ENCODE assay signal across 14 mouse cellular contexts in genomic region chr12:97278331-97278730, GRCm38 (mm10).
DNase-seq lines count a peak whose midpoint lies in the region; ATAC-seq and TF ChIP-seq lines count a peak whose summit lies in the region.
"Had no signal": no experiment of that assay in that cellular context is flagged by ENCODE, and none has a peak within 500 bp of the region (broad histone marks: within the 10 kb centered on the region; RNA-seq: fewer than 3 reads in every experiment).

No protein-coding gene starts in this region.

- intact Hi-C loops in left cerebral cortex, adult 2 months (cut with DNase I) = no loop called here
- intact Hi-C loops in gastrocnemius, postnatal 14 days (cut with DNase I; ENCODE audit: low total_unique reads) = no loop called here

- no peak overlapping the region for H3K4me3 ChIP-seq in forebrain, embryonic 14.5 days (ENCODE audit: low read depth, low read length)
- no peak overlapping the region for H3K4me3 ChIP-seq in forebrain, embryonic 13.5 days
- no peak overlapping the region for H3K4me3 ChIP-seq in left cerebral cortex, adult 2 months
- H3K4me3 ChIP-seq in cortical plate, adult 2 months (ENCODE audit: insufficient read depth, low read length) = no peak overlapping the region
- no peak overlapping the region for H3K4me3 ChIP-seq in limb, embryonic 10.5 days
- no peak overlapping the region for H3K4me3 ChIP-seq in heart, embryonic 10.5 days
- H3K4me3 ChIP-seq: lung, embryonic 15.5 days had no signal

- WGBS in forebrain, embryonic 14.5 days = 97% methylated on average over 1 of the region's 1 CpGs
- WGBS in forebrain, embryonic 13.5 days = 84% methylated on average over 1 of the region's 1 CpGs
- 69% methylated on average over 1 of the region's 1 CpGs for WGBS in limb, embryonic 10.5 days
- WGBS in heart, embryonic 10.5 days = 74% methylated on average over 1 of the region's 1 CpGs

- no peak for ATAC-seq in forebrain, embryonic 14.5 days
- no peak for ATAC-seq in forebrain, embryonic 13.5 days
- ATAC-seq: midbrain, embryonic 16.5 days; Patski had no signal

- no peak overlapping the region for H3K27ac ChIP-seq in forebrain, embryonic 14.5 days (ENCODE audit: low read depth, low read length)
- no peak overlapping the region for H3K27ac ChIP-seq in forebrain, embryonic 13.5 days
- H3K27ac ChIP-seq in left cerebral cortex, adult 2 months = no peak overlapping the region
- no peak overlapping the region for H3K27ac ChIP-seq in cortical plate, adult 2 months (ENCODE audit: insufficient read depth, low read length)
- no peak overlapping the region for H3K27ac ChIP-seq in limb, embryonic 10.5 days
- no peak overlapping the region for H3K27ac ChIP-seq in heart, embryonic 10.5 days
- H3K27ac ChIP-seq: lung, embryonic 15.5 days had no signal

- H3K9me3 ChIP-seq in forebrain, embryonic 14.5 days (replicated peaks; ENCODE audit: control insufficient read depth, low read length) = no peaks in the 10 kb centered on the region
- no peaks in the 10 kb centered on the region for H3K9me3 ChIP-seq in forebrain, embryonic 13.5 days (replicated peaks)
- no peaks in the 10 kb centered on the region for H3K9me3 ChIP-seq in limb, embryonic 10.5 days (replicated peaks)
- no peaks in the 10 kb centered on the region for H3K9me3 ChIP-seq in heart, embryonic 10.5 days
- H3K9me3 ChIP-seq: lung, embryonic 15.5 days had no signal

- TF ChIP-seq POLR2A in cortical plate, adult 2 months (IDR thresholded peaks at IDR 0.05; ENCODE audit: extremely low read depth, insufficient read depth, low read length) = no peak

- peak; percentile 36 for TF ChIP-seq CTCF in left cerebral cortex, adult 2 months (IDR thresholded peaks at IDR 0.05)
- TF ChIP-seq CTCF in cortical plate, adult 2 months (IDR thresholded peaks at IDR 0.05; ENCODE audit: extremely low read depth, insufficient read depth, low read length) = peak; percentile 18; the same call in 1 of the 2 replicates

- no peaks in the 10 kb centered on the region for H3K4me1 ChIP-seq in forebrain, embryonic 14.5 days (ENCODE audit: control insufficient read depth, insufficient read depth, low read length)
- no peaks in the 10 kb centered on the region for H3K4me1 ChIP-seq in forebrain, embryonic 13.5 days
- no peaks in the 10 kb centered on the region for H3K4me1 ChIP-seq in cortical plate, adult 2 months (ENCODE audit: control insufficient read depth, insufficient read depth, low read length)
- no peaks in the 10 kb centered on the region for H3K4me1 ChIP-seq in limb, embryonic 10.5 days
- no peaks in the 10 kb centered on the region for H3K4me1 ChIP-seq in heart, embryonic 10.5 days
- H3K4me1 ChIP-seq: lung, embryonic 15.5 days had no signal

- no peak overlapping the region for H3K9ac ChIP-seq in forebrain, embryonic 14.5 days (ENCODE audit: low read length)
- H3K9ac ChIP-seq in forebrain, embryonic 13.5 days = no peak overlapping the region
- H3K9ac ChIP-seq: lung, embryonic 15.5 days had no signal

- H3K27me3 ChIP-seq in forebrain, embryonic 14.5 days (replicated peaks; ENCODE audit: control insufficient read depth, insufficient read depth, low read length) = no peaks in the 10 kb centered on the region
- no peaks in the 10 kb centered on the region for H3K27me3 ChIP-seq in forebrain, embryonic 13.5 days
- H3K27me3 ChIP-seq in limb, embryonic 10.5 days (ENCODE audit: low read depth, poor library complexity, severe bottlenecking) = no peaks in the 10 kb centered on the region
- H3K27me3 ChIP-seq in heart, embryonic 10.5 days (ENCODE audit: insufficient read depth, poor library complexity, severe bottlenecking) = no peaks in the 10 kb centered on the region
- H3K27me3 ChIP-seq: lung, embryonic 15.5 days; Patski had no signal

- H3K4me2 ChIP-seq in forebrain, embryonic 14.5 days (ENCODE audit: low read length) = no peak overlapping the region
- no peak overlapping the region for H3K4me2 ChIP-seq in forebrain, embryonic 13.5 days
- H3K4me2 ChIP-seq: lung, embryonic 15.5 days had no signal

- no peaks in the 10 kb centered on the region for H3K36me3 ChIP-seq in forebrain, embryonic 14.5 days (ENCODE audit: control insufficient read depth, insufficient read depth, low read length)
- no peaks in the 10 kb centered on the region for H3K36me3 ChIP-seq in forebrain, embryonic 13.5 days (ENCODE audit: poor library complexity, severe bottlenecking)
- no peaks in the 10 kb centered on the region for H3K36me3 ChIP-seq in limb, embryonic 10.5 days
- no peaks in the 10 kb centered on the region for H3K36me3 ChIP-seq in heart, embryonic 10.5 days
- H3K36me3 ChIP-seq: lung, embryonic 15.5 days had no signal

- peak; percentile 35 for DNase-seq in forebrain, embryonic 14.5 days (ENCODE audit: low spot score)
- no peak for DNase-seq in left cerebral cortex, adult 2 months (ENCODE audit: extremely low spot score in 1 of 2, low spot score in 2 of 2)
- DNase-seq in left cerebral cortex, adult 11 months (ENCODE audit: low spot score) = no peak
- peak; percentile 39 for DNase-seq in limb, embryonic 10.5 days (ENCODE audit: low spot score)
- no peak for DNase-seq in gastrocnemius, postnatal 14 days
- no peak for DNase-seq in heart, embryonic 10.5 days (ENCODE audit: low spot score)
- DNase-seq: adrenal gland, adult 8-10 months; cerebellum, adult 11 months; gastrocnemius, postnatal 10 days had no signal

Comparison
In these comparisons a context has a peak if more than half of its experiments do, and no peak if none do; other contexts are left out.
1. DNase-seq: peak in forebrain, embryonic 14.5 days (single experiment) and limb, embryonic 10.5 days (single experiment); none in left cerebral cortex, adult 2 months (0 of 2), left cerebral cortex, adult 11 months (single experiment), gastrocnemius, postnatal 14 days (single experiment) and heart, embryonic 10.5 days (single experiment).